7 mouse cellular contexts compared by ENCODE assay signal in genomic region chr4:147935904-147936303, GRCm38 (mm10). TPM values are rescaled to one million over a fixed set of nuclear protein-coding genes. Genes with fewer than 3 reads are reported as not detected.
DNase-seq lines count a peak whose midpoint lies in the region; ATAC-seq and TF ChIP-seq lines count a peak whose summit lies in the region.

No protein-coding gene starts in this region.

- peak overlapping the region; percentile 78 for H3K9ac ChIP-seq in neural tube, embryonic 11.5 days (ENCODE audit: low read length)
- H3K9ac ChIP-seq in forebrain, embryonic 12.5 days, result peak overlapping the region; percentile 68
- H3K9ac ChIP-seq in liver, embryonic 11.5 days (ENCODE audit: low read depth, low read length), result peak overlapping the region; percentile 81
- peak overlapping the region; percentile 75 for H3K9ac ChIP-seq in stomach, postnatal 0 days (ENCODE audit: low read length)

- no peaks in the 10 kb centered on the region for H3K27me3 ChIP-seq in neural tube, embryonic 11.5 days (ENCODE audit: control insufficient read depth, insufficient read depth, low read length)
- peaks cover 9% of the 10 kb centered on the region; the same call in 1 of the 2 replicates for H3K27me3 ChIP-seq in forebrain, embryonic 12.5 days
- H3K27me3 ChIP-seq in liver, embryonic 11.5 days (replicated peaks; ENCODE audit: control insufficient read depth, insufficient read depth, low read length), result no peaks in the 10 kb centered on the region
- no peaks in the 10 kb centered on the region for H3K27me3 ChIP-seq in stomach, postnatal 0 days (ENCODE audit: control insufficient read depth, insufficient read depth, low read length)

- no peaks in the 10 kb centered on the region for H3K9me3 ChIP-seq in neural tube, embryonic 11.5 days (ENCODE audit: control insufficient read depth, low read length)
- H3K9me3 ChIP-seq in forebrain, embryonic 12.5 days, result no peaks in the 10 kb centered on the region
- no peaks in the 10 kb centered on the region for H3K9me3 ChIP-seq in liver, embryonic 11.5 days (ENCODE audit: control insufficient read depth, low read length)
- no peaks in the 10 kb centered on the region for H3K9me3 ChIP-seq in stomach, postnatal 0 days (ENCODE audit: control insufficient read depth, low read length)

- no peaks in the 10 kb centered on the region for H3K36me3 ChIP-seq in neural tube, embryonic 11.5 days (ENCODE audit: control insufficient read depth, insufficient read depth, low read length)
- H3K36me3 ChIP-seq in forebrain, embryonic 12.5 days (replicated peaks), result no peaks in the 10 kb centered on the region
- 0 out of 2 replicates have a peak, but pooled peaks cover 2% of the 10 kb centered on the region for H3K36me3 ChIP-seq in liver, embryonic 11.5 days (ENCODE audit: control insufficient read depth, insufficient read depth, low read length)
- no peaks in the 10 kb centered on the region for H3K36me3 ChIP-seq in stomach, postnatal 0 days (ENCODE audit: control insufficient read depth, insufficient read depth, low read length)

- WGBS in neural tube, embryonic 11.5 days, result 27% methylated on average over 9 of the region's 9 CpGs
- 20% methylated on average over 9 of the region's 9 CpGs for WGBS in forebrain, embryonic 12.5 days
- WGBS in liver, embryonic 11.5 days, result 17% methylated on average over 9 of the region's 9 CpGs
- 19% methylated on average over 9 of the region's 9 CpGs for WGBS in stomach, postnatal 0 days

- no peak for ATAC-seq in neural tube, embryonic 11.5 days (ENCODE audit: insufficient read depth, low FRiP score, low TSS enrichment)
- no peak for ATAC-seq in forebrain, embryonic 12.5 days (ENCODE audit: low FRiP score)
- no peak for ATAC-seq in liver, embryonic 11.5 days (replicated peaks; ENCODE audit: low FRiP score)
- ATAC-seq in stomach, postnatal 0 days (ENCODE audit: low FRiP score, low TSS enrichment), result no peak

- TF ChIP-seq EP300 in stomach, postnatal 0 days (optimal IDR thresholded peaks at IDR 0.05), result no peak

- no peak for DNase-seq in neural tube, embryonic 11.5 days (ENCODE audit: low spot score)
- no peak for DNase-seq in neural tube, embryonic 10.5 days (ENCODE audit: extremely low spot score, low spot score)
- no peak for DNase-seq in liver, embryonic 11.5 days (ENCODE audit: low spot score)
- DNase-seq in stomach, postnatal 0 days (ENCODE audit: low spot score), result no peak
- DNase-seq in layer of hippocampus, adult 9-10 months (ENCODE audit: low spot score), result no peak
- DNase-seq in kidney, postnatal 36 days, result no peak

- H3K27ac ChIP-seq in neural tube, embryonic 11.5 days (ENCODE audit: low read depth, low read length), result no peak overlapping the region
- H3K27ac ChIP-seq in forebrain, embryonic 12.5 days, result no peak overlapping the region
- H3K27ac ChIP-seq in liver, embryonic 11.5 days (ENCODE audit: low read depth, low read length), result no peak overlapping the region
- H3K27ac ChIP-seq in stomach, postnatal 0 days (replicated peaks), result no peak overlapping the region

- TF ChIP-seq CTCF in stomach, postnatal 0 days (IDR thresholded peaks at IDR 0.05; ENCODE audit: low read depth), result no peak

- H3K4me3 ChIP-seq in neural tube, embryonic 11.5 days (ENCODE audit: low read depth, low read length), result peak overlapping the region; percentile 62
- peak overlapping the region; percentile 64 for H3K4me3 ChIP-seq in forebrain, embryonic 12.5 days (replicated peaks)
- H3K4me3 ChIP-seq in liver, embryonic 11.5 days (ENCODE audit: low read depth, low read length), result peak overlapping the region; percentile 71
- H3K4me3 ChIP-seq in stomach, postnatal 0 days (ENCODE audit: low read depth, low read length), result peak overlapping the region; percentile 72

- peak overlapping the region; percentile 89 for H3K4me2 ChIP-seq in neural tube, embryonic 11.5 days (ENCODE audit: low read depth)
- peak overlapping the region; percentile 86 for H3K4me2 ChIP-seq in forebrain, embryonic 12.5 days
- peak overlapping the region; percentile 91 for H3K4me2 ChIP-seq in liver, embryonic 11.5 days
- H3K4me2 ChIP-seq in stomach, postnatal 0 days (replicated peaks; ENCODE audit: low read depth), result peak overlapping the region; percentile 86

- H3K4me1 ChIP-seq in neural tube, embryonic 11.5 days (ENCODE audit: control insufficient read depth, insufficient read depth, low read length), result no peaks in the 10 kb centered on the region; the same call in 1 of the 2 replicates
- peaks cover 10% of the 10 kb centered on the region for H3K4me1 ChIP-seq in forebrain, embryonic 12.5 days
- peaks cover 7% of the 10 kb centered on the region for H3K4me1 ChIP-seq in liver, embryonic 11.5 days (replicated peaks; ENCODE audit: control insufficient read depth, insufficient read depth, low read length)
- peaks cover 9% of the 10 kb centered on the region; the same call in 1 of the 2 replicates for H3K4me1 ChIP-seq in stomach, postnatal 0 days (replicated peaks; ENCODE audit: control insufficient read depth, insufficient read depth)

RNA-seq across cellular contexts. Expression of gene Plod1, which starts 0.7 kb away (rescaled TPM):
- 33.2 and 35.2 TPM in 2 replicates for polyA plus RNA-seq in neural tube, embryonic 11.5 days (2014; fragmentation: Nextera tagmentation; extraction: Ambion mirVana)
- 21.6 and 24.9 TPM in 2 replicates for polyA plus RNA-seq in forebrain, embryonic 12.5 days (2016; fragmentation: Nextera tagmentation; extraction: Ambion mirVana)
- polyA plus RNA-seq in liver, embryonic 11.5 days (2014; fragmentation: Nextera tagmentation; extraction: Ambion mirVana), result 32.6 and 33.9 TPM in 2 replicates
- polyA plus RNA-seq in stomach, postnatal 0 days (2015; fragmentation: Nextera tagmentation; extraction: Ambion mirVana), result 20.1 and 21.7 TPM in 2 replicates

RNA-seq across cellular contexts. Expression of gene 2510039O18Rik, which starts 4.8 kb away (rescaled TPM):
- polyA plus RNA-seq in neural tube, embryonic 11.5 days (2014; fragmentation: Nextera tagmentation; extraction: Ambion mirVana), result 19.7 and 20.6 TPM in 2 replicates
- 16.3 and 16.6 TPM in 2 replicates for polyA plus RNA-seq in forebrain, embryonic 12.5 days (2016; fragmentation: Nextera tagmentation; extraction: Ambion mirVana)
- 18.6 and 19.2 TPM in 2 replicates for polyA plus RNA-seq in liver, embryonic 11.5 days (2014; fragmentation: Nextera tagmentation; extraction: Ambion mirVana)
- polyA plus RNA-seq in stomach, postnatal 0 days (2015; fragmentation: Nextera tagmentation; extraction: Ambion mirVana), result 13.3 and 15.5 TPM in 2 replicates

RNA-seq across cellular contexts. Expression of gene Mfn2, which starts 31.4 kb away (rescaled TPM):
- polyA plus RNA-seq in neural tube, embryonic 11.5 days (2014; fragmentation: Nextera tagmentation; extraction: Ambion mirVana), result 47.5 and 50.0 TPM in 2 replicates
- polyA plus RNA-seq in forebrain, embryonic 12.5 days (2016; fragmentation: Nextera tagmentation; extraction: Ambion mirVana), result 61.2 and 63.1 TPM in 2 replicates
- 36.0 and 37.6 TPM in 2 replicates for polyA plus RNA-seq in liver, embryonic 11.5 days (2014; fragmentation: Nextera tagmentation; extraction: Ambion mirVana)
- polyA plus RNA-seq in stomach, postnatal 0 days (2015; fragmentation: Nextera tagmentation; extraction: Ambion mirVana), result 26.7 and 27.2 TPM in 2 replicates

RNA-seq across cellular contexts. Expression of gene Nppb, which starts 49.7 kb away (rescaled TPM):
- 0.72 and 0.87 TPM in 2 replicates for polyA plus RNA-seq in neural tube, embryonic 11.5 days (2014; fragmentation: Nextera tagmentation; extraction: Ambion mirVana)
- polyA plus RNA-seq in forebrain, embryonic 12.5 days (2016; fragmentation: Nextera tagmentation; extraction: Ambion mirVana), result not detected in 2 replicates
- 1.1 TPM in 1 of 2 replicates, not detected in the other for polyA plus RNA-seq in liver, embryonic 11.5 days (2014; fragmentation: Nextera tagmentation; extraction: Ambion mirVana)
- not detected in 2 replicates for polyA plus RNA-seq in stomach, postnatal 0 days (2015; fragmentation: Nextera tagmentation; extraction: Ambion mirVana)
